Mouse (Mus musculus) stomach, postnatal 0 days (tissue): Measurements from ENCODE around the gene Acad11.

Experiments used
- CTCF ChIP-seq: IDR thresholded peaks from 2 replicates; pipeline ENCODE4 v1.5.1; 2016; ENCODE audit warnings: antibody characterized with exemption, low read depth, mild to moderate bottlenecking, moderate library complexity
- EP300 ChIP-seq: optimal IDR thresholded peaks from 2 replicates; pipeline ENCODE3; 2016; ENCODE audit warnings: antibody characterized with exemption

DNA sequence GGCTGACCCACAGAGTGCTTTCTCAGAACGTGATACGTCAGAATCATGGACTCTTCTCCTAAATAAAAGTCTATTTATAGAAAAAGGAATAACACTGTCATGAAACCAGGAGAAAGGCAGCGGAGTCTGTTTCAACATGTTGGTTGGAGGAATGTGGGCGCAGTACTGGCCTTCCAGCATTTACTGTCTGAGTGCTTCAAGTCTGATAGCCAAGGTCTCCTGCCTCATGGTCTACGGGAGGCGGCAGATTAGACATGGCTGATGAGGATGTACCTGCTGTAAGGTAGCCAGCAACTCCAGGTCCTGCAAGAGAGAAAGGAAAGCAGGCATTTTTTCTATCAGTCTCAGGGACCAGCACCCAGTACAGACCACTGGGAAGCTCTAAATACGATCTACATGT is 88.9 kb downstream of the Acad11 start:
- TF ChIP-seq EP300, result no peak
- no peak for TF ChIP-seq CTCF
